Mouse (Mus musculus): Measurements from ENCODE around the gene Hddc3. TPM values are rescaled to one million over a fixed set of nuclear protein-coding genes. Genes with fewer than 3 reads are reported as not detected.

Hddc3 gene
- total and polyA plus RNA-seq, 2 experiments from 2014 or later = 16.8 to 36.7 TPM

GRCm38 (mm10) chr7:80372166-80372565 lies 29.3 kb downstream of the Hddc3 start:
- no peak for ATAC-seq (ENCODE audit: low FRiP score)
- Histone ChIP-seq H3K36me3 (ENCODE audit: insufficient read depth, low read length) (peaks cover 13% of the 10 kb centered on the region), H3K9ac (replicated peaks; ENCODE audit: low read length, poor library complexity, severe bottlenecking) (no peak overlapping the region), H3K9me3 (ENCODE audit: low read length) (no peaks in the 10 kb centered on the region), H3K4me1 (ENCODE audit: insufficient read depth, low read length) (peaks cover 8% of the 10 kb centered on the region; the same call in 1 of the 2 replicates), H3K4me2 (ENCODE audit: low read depth, low read length, poor library complexity, severe bottlenecking) (no peak overlapping the region), H3K27me3 (ENCODE audit: insufficient read depth, low read length) (no peaks in the 10 kb centered on the region), H3K4me3 (ENCODE audit: low read depth, low read length) (no peak overlapping the region), H3K27ac (ENCODE audit: low read depth, low read length) (no peak overlapping the region)
- WGBS = 81% methylated on average over 3 of the region's 3 CpGs
- DNase-seq (ENCODE audit: low spot score) = no peak
- TF ChIP-seq CTCF (IDR thresholded peaks at IDR 0.05) = no peak

- H3K9me3 ChIP-seq (ENCODE audit: low read length) = no peaks in the 10 kb centered on the region
- peaks cover 8% of the 10 kb centered on the region; the same call in 1 of the 2 replicates for H3K4me1 ChIP-seq (ENCODE audit: insufficient read depth, low read length)
- no peak overlapping the region for H3K4me2 ChIP-seq (ENCODE audit: low read depth, low read length, poor library complexity, severe bottlenecking)
- H3K4me3 ChIP-seq (ENCODE audit: low read depth, low read length) = no peak overlapping the region
- ATAC-seq (ENCODE audit: low FRiP score) = no peak
- H3K36me3 ChIP-seq (ENCODE audit: insufficient read depth, low read length) = peaks cover 8% of the 10 kb centered on the region
- H3K9ac ChIP-seq (replicated peaks; ENCODE audit: low read length, poor library complexity, severe bottlenecking) = no peak overlapping the region
- TF ChIP-seq CTCF (IDR thresholded peaks at IDR 0.05) = no peak
- H3K27me3 ChIP-seq (ENCODE audit: insufficient read depth, low read length) = no peaks in the 10 kb centered on the region
- H3K27ac ChIP-seq (ENCODE audit: low read depth, low read length) = no peak overlapping the region
- 66% methylated on average over 2 of the region's 2 CpGs for WGBS
- DNase-seq (ENCODE audit: low spot score) = no peak
These were observed 29.8 kb downstream of the Hddc3 start for GRCm38 (mm10) chr7:80372667-80373066.

GRCm38 (mm10) chr7:80373352-80373751 lies 30.4 kb downstream of the Hddc3 start:
- no peak overlapping the region for H3K27ac ChIP-seq (ENCODE audit: low read depth, low read length)
- H3K4me2 ChIP-seq (ENCODE audit: low read depth, low read length, poor library complexity, severe bottlenecking) = no peak overlapping the region
- no peak overlapping the region for H3K9ac ChIP-seq (replicated peaks; ENCODE audit: low read length, poor library complexity, severe bottlenecking)
- 83% methylated on average over 4 of the region's 4 CpGs for WGBS
- TF ChIP-seq CTCF (IDR thresholded peaks at IDR 0.05) = no peak
- no peak for DNase-seq (ENCODE audit: low spot score)
- no peak for ATAC-seq (ENCODE audit: low FRiP score)
- H3K27me3 ChIP-seq (ENCODE audit: insufficient read depth, low read length) = no peaks in the 10 kb centered on the region
- H3K36me3 ChIP-seq (ENCODE audit: insufficient read depth, low read length) = peaks cover 3% of the 10 kb centered on the region; the same call in 1 of the 2 replicates
- H3K4me1 ChIP-seq (ENCODE audit: insufficient read depth, low read length) = peaks cover 8% of the 10 kb centered on the region; the same call in 1 of the 2 replicates
- no peaks in the 10 kb centered on the region for H3K9me3 ChIP-seq (ENCODE audit: low read length)
- H3K4me3 ChIP-seq (ENCODE audit: low read depth, low read length) = no peak overlapping the region

- DNase-seq (ENCODE audit: low spot score) = no peak
- no peak overlapping the region for H3K27ac ChIP-seq (ENCODE audit: low read depth, low read length)
- H3K9me3 ChIP-seq (ENCODE audit: low read length) = no peaks in the 10 kb centered on the region
- H3K4me3 ChIP-seq (ENCODE audit: low read depth, low read length) = no peak overlapping the region
- no peak for TF ChIP-seq CTCF (IDR thresholded peaks at IDR 0.05)
- ATAC-seq (ENCODE audit: low FRiP score) = no peak
- H3K4me1 ChIP-seq (ENCODE audit: insufficient read depth, low read length) = peaks cover 8% of the 10 kb centered on the region; the same call in 1 of the 2 replicates
- H3K36me3 ChIP-seq (ENCODE audit: insufficient read depth, low read length) = no peaks in the 10 kb centered on the region
- no peaks in the 10 kb centered on the region for H3K27me3 ChIP-seq (ENCODE audit: insufficient read depth, low read length)
- no peak overlapping the region for H3K9ac ChIP-seq (replicated peaks; ENCODE audit: low read length, poor library complexity, severe bottlenecking)
- 73% methylated on average over 12 of the region's 12 CpGs for WGBS
- H3K4me2 ChIP-seq (ENCODE audit: low read depth, low read length, poor library complexity, severe bottlenecking) = no peak overlapping the region
These were observed 30.9 kb downstream of the Hddc3 start for GRCm38 (mm10) chr7:80373850-80374249.

- no peaks in the 10 kb centered on the region for H3K36me3 ChIP-seq (ENCODE audit: insufficient read depth, low read length)
- peaks cover 6% of the 10 kb centered on the region; the same call in 1 of the 2 replicates for H3K4me1 ChIP-seq (ENCODE audit: insufficient read depth, low read length)
- no peak for DNase-seq (ENCODE audit: low spot score)
- TF ChIP-seq CTCF (IDR thresholded peaks at IDR 0.05) = no peak
- WGBS = 57% methylated on average over 3 of the region's 3 CpGs
- H3K4me3 ChIP-seq (ENCODE audit: low read depth, low read length) = no peak overlapping the region
- ATAC-seq (ENCODE audit: low FRiP score) = no peak
- H3K4me2 ChIP-seq (ENCODE audit: low read depth, low read length, poor library complexity, severe bottlenecking) = no peak overlapping the region
- no peak overlapping the region for H3K27ac ChIP-seq (ENCODE audit: low read depth, low read length)
- no peaks in the 10 kb centered on the region for H3K9me3 ChIP-seq (ENCODE audit: low read length)
- H3K27me3 ChIP-seq (ENCODE audit: insufficient read depth, low read length) = no peaks in the 10 kb centered on the region
- no peak overlapping the region for H3K9ac ChIP-seq (replicated peaks; ENCODE audit: low read length, poor library complexity, severe bottlenecking)
These were observed 31.4 kb downstream of the Hddc3 start for GRCm38 (mm10) chr7:80374280-80374679.

GRCm38 (mm10) chr7:80374733-80375132 lies 31.8 kb downstream of the Hddc3 start:
- H3K9me3 ChIP-seq (ENCODE audit: low read length) = no peaks in the 10 kb centered on the region
- H3K27ac ChIP-seq (ENCODE audit: low read depth, low read length) = no peak overlapping the region
- no peak overlapping the region for H3K4me2 ChIP-seq (ENCODE audit: low read depth, low read length, poor library complexity, severe bottlenecking)
- WGBS = 88% methylated on average over 3 of the region's 3 CpGs
- DNase-seq (ENCODE audit: low spot score) = no peak
- no peak overlapping the region for H3K9ac ChIP-seq (replicated peaks; ENCODE audit: low read length, poor library complexity, severe bottlenecking)
- no peak overlapping the region for H3K4me3 ChIP-seq (ENCODE audit: low read depth, low read length)
- H3K27me3 ChIP-seq (ENCODE audit: insufficient read depth, low read length) = no peaks in the 10 kb centered on the region
- 0 out of 2 replicates have a peak, but pooled peaks cover 5% of the 10 kb centered on the region for H3K4me1 ChIP-seq (ENCODE audit: insufficient read depth, low read length)
- no peaks in the 10 kb centered on the region for H3K36me3 ChIP-seq (ENCODE audit: insufficient read depth, low read length)
- TF ChIP-seq CTCF (IDR thresholded peaks at IDR 0.05) = no peak
- no peak for ATAC-seq (ENCODE audit: low FRiP score)
